Mouse (Mus musculus) embryo, embryonic 10 days (tissue): ENCODE data around the gene Trim14.
"Not testable (repeated sequence)": the region's sequence is repeated elsewhere in the genome, so short reads cannot be mapped to it uniquely, and the experiment has no call there.

ENCODE experiments used
- DNase-seq: peaks from one replicate; pipeline ENCODE4 v3.0.0-alpha.2; 2015; ENCODE audit warnings: low spot score

Trim14 gene

DNA sequence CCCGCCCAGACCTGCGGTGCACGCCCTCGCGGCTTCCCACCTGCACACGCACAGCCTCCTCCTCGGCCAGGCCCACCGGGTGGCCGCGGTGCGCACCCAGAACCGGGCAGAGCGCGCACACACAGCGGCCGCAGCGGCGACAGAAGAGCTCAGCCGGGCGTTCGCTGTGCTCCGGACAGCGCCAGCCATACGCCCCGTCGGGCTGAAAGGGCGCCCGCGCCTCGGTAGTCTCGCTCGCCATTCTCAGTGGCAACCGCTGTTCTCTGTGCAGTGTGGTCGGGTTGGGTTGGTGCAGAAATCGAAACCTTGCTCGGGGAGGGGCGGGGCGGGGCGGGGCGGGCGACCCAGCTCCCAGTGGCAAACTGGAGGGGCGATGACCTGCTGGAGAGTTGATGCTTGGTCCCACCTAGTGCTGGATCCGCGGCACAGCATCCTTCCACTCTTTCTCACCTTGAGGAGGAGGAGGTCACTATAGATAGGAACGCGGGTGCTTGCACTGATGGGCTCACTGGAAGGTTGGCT lies at the start of gene Trim14:
TSS of gene Trim14 (minus strand) at position 302 of the 522 bp plus-strand sequence.
- DNase-seq = peak; percentile 69

DNA sequence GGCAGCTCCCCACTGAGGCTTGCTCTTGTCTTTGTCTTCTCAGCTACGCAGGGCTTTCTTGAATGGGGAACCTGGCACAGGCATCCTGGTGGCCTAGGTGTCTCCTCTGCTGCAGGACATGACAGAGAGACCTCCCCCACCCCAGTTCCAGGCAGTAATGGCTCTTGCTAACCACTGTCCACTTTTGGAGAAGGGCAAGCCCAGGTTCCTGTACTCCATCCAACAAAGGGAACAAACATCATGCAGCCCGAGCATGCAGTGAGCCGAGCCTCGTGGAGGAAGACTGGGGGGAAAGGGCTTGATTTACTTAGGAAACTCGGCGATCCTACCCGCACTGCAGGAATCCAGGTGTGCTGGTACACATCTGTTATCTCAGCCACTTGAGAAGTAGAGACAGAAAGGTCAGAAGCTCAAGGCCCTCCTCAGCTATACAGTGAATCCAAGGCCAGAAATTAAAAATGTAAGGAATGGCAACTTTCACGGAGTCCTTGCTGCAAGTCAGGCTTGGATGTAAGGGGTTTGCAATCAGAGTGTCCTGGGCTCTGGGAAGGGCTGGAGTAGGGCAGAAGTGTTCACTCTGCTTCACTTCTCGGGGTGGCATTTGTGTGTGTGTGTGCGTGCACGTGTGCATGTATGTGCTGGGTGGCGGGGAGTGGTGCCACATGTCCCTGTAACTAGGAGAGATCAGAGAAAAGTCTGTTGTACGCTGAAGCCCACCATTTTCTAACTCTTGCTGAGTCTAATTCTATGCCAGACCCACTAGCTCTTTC lies 49.3 kb upstream of the Trim14 start:
- DNase-seq = no peak

DNA sequence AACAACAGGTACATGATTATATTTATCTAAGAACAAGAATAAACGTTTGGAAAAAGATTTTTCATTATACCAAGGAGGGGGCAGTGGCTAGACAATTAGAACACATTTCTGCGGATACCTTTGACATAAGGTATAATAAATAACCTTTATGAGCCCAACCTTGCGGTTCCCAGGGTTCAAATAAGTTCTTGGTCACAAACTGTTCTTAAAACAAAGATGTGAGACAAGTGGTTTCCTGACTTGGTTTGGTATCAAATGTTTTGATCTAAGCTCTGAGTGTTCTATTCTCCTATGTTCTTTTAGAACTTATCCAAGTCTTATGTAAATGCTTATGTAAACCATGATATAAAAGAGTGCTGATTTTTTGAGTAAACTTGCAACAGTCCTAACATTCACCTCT lies 48.6 kb upstream of the Trim14 start:
- not testable (repeated sequence) for DNase-seq

DNA sequence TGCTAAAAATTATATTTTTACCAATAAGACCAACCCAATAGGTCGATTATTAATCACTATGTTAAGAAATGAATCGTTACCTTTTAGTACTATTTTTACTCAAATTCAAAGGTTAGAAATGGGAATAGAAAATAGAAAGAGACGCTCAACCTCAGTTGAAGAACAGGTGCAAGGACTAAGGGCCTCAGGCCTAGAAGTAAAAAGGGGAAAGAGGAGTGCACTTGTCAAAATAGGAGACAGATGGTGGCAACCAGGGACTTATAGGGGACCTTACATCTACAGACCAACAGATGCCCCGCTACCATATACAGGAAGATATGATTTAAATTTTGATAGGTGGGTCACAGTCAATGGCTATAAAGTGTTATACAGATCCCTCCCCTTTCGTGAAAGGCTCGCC lies 48.1 kb upstream of the Trim14 start:
- DNase-seq = not testable (repeated sequence)

DNA sequence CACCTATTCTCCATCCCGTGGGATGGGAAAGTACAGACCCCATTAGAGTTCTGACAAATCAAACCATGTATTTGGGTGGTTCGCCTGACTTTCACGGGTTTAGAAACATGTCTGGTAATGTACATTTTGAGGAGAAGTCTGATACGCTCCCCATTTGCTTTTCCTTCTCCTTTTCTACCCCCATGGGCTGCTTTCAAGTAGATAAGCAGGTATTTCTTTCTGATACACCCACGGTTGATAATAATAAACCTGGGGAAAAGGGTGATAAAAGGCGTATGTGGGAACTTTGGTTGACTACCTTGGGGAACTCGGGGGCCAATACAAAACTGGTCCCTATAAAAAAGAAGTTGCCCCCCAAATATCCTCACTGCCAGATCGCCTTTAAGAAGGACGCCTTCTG lies 46.1 kb upstream of the Trim14 start:
- DNase-seq = not testable (repeated sequence)

DNA sequence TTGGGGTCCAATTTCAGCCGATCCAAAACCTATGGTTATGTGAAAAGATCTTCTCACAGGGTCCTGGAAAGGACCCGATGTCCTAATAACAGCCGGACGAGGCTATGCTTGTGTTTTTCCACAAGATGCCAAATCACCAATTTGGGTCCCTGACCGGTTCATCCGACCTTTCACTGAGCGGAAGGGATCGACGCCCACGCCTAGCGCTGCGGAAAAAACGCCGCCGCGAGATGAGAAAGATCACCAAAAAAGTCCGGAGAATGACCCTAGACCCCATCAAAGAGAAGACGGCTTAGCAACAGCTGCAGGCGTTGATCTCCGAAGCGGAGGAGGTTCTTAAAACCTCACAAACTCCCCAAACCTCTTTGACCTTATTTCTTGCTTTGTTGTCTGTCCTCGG lies 45.6 kb upstream of the Trim14 start:
- not testable (repeated sequence) for DNase-seq

DNA sequence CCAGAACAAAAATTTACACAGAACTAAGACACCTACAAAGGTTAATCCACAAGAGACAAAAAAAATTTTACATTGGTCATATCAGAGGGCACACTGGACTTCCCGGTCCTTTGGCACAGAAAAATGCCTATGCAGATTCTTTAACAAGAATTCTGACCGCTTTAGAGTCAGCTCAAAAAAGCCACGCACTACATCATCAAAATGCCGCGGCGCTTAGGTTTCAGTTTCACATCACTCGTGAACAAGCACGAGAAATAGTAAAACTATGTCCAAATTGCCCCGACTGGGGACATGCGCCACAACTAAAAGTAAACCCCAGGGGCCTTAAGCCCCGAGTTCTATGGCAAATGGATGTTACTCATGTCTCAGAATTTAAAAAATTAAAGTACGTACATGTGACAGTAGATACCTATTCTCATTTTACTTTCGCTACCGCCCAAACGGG lies 44.9 kb upstream of the Trim14 start:
- not testable (repeated sequence) for DNase-seq

DNA sequence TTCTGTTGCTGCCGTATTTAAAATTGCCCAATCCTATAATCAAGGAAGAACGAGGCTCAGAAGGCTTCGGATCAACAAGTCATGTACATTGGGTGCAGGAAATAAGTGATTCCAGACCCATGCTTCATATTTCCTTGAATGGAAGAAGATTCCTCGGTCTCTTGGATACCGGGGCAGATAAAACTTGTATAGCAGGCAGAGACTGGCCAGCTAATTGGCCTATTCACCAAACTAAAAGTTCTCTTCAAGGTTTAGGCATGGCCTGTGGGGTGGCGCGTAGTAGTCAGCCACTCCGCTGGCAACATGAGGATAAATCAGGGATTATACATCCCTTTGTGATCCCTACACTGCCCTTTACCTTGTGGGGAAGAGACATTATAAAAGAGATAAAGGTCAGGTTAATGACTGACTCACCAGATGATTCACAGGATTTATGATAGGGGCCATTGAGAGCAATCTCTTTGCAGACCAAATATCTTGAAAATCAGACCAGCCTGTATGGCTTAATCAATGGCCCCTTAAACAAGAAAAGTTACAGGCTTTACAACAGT lies 42.9 kb upstream of the Trim14 start:
- not testable (repeated sequence) for DNase-seq

DNA sequence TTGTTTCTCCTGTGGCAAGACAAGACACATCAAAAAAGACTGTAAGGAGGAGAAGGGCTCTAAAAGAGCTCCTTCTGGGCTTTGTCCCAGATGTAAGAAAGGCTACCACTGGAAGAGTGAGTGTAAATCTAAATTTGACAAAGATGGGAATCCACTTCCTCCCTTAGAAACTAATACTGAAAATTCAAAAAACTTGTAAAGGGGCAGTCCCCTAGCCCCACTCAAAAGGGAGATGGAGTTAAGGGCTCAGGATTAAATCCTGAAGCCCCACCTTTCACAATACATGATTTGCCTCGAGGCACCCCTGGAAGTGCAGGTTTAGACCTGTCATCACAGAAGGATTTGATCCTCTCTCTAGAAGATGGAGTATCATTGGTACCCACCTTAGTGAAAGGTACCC lies 42.3 kb upstream of the Trim14 start:
- DNase-seq = no peak

DNA sequence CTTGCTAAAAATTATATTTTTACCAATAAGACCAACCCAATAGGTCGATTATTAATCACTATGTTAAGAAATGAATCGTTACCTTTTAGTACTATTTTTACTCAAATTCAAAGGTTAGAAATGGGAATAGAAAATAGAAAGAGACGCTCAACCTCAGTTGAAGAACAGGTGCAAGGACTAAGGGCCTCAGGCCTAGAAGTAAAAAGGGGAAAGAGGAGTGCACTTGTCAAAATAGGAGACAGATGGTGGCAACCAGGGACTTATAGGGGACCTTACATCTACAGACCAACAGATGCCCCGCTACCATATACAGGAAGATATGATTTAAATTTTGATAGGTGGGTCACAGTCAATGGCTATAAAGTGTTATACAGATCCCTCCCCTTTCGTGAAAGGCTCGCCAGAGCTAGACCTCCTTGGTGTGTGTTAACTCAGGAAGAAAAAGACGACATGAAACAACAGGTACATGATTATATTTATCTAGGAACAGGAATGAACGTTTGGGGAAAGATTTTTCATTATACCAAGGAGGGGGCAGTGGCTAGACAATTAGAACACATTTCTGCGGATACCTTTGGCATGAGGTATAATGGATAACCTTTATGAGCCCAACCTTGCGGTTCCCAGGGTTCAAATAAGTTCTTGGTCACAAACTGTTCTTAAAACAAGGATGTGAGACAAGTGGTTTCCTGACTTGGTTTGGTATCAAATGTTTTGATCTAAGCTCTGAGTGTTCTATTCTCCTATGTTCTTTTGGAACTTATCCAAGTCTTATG lies 39.8 kb upstream of the Trim14 start:
- DNase-seq = not testable (repeated sequence)

DNA sequence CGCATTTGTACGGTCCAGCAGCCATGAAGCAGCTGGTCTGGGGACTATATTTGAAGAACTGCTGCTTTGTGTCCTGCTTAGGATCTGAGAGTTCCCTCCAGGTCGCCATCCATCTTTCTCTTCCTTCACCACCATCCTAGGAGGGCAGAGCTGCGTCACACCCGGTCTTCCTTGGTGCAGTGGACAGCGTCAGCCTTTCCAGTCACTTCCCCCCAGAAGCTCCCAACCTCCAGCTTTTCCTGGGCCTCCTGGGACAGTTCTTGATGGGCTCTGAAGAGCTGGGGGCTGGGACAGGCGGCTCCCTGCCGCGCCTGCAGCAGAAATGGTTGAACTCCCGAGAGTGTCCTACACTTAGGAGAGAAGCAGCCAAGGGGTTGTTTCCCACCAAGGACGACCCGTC lies 38.9 kb upstream of the Trim14 start:
- no peak for DNase-seq

DNA sequence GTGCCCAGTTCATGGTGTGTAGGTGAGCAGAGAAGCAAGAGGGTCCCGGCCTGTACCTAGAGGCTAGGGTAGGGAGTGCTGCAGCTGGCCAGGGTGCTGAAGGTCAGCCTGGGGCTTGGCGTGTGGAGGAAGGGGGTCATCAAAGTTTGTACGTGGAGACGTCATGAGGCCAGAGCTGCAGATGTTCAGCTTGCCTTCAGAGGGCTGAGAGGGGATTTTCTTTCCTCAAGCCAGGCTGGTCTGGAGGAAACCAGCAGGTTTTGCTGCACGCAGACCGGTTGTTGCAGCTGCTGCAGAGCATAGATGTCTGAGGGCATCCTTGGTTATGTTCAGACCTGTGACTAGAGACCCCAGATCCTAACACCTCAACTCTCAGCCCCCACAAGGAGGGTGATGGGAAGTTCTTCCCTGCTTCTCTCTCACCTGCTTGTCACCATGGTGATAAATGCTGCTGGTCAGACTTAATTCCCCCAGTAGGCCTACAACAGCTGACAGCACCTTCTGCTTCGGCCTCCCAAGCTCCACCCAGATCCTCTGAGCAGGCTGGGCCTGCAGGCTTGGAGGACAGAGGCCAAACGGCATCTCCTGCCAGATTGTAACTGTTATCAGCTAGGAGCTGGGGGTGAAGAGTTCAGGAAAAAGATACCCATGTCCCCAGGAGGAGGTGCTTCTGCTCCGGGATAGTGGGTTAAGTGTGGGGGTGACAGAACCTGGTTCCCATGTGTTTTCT lies 38.2 kb upstream of the Trim14 start:
- no peak for DNase-seq

DNA sequence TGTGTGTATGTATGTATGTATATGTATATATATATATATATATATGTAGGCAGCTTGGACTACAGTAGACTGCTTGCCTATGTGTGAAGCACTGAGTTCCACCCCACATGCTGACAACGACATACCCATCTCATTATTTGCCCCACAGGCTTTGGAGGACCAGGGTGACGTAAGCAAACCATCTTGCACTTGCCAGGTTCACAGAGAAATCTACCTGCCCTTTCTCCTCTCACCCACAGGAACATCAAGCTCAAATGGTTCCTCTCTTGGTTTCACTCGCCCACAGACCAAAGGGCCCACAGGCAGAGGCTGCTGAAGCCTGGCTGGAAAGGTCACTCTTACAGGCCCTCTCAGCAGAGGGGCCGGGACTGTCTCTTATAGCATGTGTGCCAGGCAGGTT lies 36.7 kb upstream of the Trim14 start:
- DNase-seq = no peak

DNA sequence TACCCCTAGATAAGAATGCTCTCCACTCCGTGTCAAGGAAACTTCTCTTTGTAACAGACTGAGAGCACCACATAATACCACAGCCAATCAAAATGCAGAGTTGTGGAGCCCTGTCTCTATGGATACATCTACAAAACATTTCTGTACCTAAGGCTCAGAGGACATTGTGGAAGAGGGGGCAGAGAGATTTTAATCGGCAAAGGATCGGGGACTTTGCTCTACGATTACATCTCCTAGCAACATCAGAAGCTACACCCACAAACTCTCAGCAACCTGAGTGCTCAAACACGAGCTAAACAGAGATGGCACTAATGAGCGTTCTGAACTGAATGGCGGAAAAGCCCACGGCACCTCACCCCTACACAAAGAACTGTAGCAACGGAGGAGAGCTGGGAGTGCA lies 35.8 kb upstream of the Trim14 start:
- DNase-seq = no peak

DNA sequence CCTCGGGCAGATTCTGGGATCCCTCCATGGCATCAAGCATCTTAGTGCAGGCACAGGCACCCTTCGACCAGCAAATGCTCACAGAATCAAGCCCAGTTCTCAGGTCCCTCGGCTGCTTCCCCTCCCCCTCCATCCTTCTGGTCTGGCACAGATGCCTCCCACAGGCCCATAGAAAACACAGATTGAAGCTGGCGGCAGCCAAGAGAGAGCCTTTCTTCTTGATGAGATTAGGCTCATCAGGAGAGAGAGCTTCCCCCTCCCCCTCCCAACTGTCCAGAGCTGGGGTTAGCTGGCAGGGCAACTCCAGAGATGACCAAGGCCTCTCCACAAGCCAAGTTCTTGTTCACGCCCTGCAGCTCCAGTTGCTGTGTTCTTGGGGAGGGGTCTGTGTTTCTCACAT lies 33.7 kb upstream of the Trim14 start:
- DNase-seq = peak; percentile 30

DNA sequence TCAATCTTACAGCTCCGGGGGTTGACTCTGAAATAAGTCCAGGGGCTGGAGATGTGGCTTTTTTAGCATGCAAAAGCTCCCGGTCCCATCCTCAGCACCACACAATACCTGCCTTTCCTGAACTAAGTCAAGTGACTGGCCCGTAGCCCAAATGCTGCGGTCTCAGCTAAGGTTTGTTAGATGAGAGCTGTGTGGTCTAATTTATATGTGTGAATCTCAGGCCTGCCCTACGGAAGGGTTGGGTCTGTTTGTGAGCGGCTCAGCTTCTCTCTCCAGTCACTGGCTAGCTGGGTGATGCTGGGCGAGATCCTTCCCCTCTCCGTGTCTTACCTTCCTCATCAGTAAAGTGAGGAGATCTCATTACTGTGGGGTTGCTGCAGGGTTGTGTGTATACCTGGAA lies 32.2 kb upstream of the Trim14 start:
- DNase-seq = no peak

DNA sequence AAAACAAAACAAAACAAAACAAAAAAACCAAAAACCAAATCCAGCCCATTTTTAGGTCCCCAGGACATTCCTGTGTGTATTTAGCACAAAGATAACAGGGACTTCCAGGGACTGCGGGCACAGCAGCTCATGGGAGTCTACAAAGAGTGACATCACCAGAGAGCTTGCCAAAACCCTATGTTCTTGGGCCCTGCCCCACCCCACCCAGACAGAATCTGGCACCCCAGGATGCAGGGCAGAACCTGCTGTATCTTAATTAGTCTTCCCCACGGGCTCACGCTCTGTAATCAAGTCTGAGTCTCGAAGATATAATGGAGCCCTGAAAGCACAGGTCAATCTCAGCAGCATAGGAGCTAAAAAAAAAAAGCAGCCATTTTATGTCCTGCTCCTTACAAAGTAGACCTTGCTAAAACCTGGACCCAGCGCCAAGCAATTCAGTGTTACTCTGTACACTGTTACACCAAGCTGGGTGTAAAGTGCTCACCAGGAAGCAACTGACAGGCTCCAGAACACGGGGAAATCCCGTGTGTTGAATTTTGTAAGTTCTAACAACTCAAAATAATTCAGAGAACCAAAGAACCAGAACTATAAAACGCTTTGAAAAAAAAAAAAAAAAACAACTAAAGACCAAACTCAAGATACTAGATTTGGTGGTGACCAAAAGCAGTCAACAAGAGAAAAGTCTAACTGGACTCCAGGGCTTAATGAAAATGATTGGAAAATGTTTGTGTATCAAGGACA lies 31.2 kb upstream of the Trim14 start:
- no peak for DNase-seq

DNA sequence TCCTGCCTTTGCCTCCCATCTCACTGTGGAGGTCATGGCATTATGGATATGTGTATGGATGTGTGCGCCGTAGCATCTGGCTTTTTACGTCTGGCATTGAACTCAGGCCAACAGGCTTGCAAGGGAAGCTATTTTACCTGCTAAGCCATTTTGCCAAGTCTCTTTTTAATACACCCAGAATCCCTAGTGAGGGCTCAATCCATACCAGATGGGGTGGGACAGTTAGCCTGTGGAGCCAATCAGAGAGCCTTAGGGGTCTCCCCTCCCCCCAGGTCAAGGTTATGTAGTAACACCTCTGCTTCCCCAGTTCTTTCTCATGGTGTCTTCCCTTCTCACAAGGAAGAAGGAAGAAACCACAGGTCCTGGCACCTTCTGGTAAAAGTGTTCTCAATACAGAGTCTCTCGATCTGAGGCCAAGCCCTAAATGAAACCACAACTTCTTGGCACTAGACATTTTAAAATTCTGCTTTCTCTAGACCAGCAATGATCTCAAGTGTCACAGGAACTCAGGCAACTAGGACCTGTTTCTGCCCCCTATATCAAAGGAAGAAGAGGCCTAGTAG lies 29.5 kb upstream of the Trim14 start:
- no peak for DNase-seq

DNA sequence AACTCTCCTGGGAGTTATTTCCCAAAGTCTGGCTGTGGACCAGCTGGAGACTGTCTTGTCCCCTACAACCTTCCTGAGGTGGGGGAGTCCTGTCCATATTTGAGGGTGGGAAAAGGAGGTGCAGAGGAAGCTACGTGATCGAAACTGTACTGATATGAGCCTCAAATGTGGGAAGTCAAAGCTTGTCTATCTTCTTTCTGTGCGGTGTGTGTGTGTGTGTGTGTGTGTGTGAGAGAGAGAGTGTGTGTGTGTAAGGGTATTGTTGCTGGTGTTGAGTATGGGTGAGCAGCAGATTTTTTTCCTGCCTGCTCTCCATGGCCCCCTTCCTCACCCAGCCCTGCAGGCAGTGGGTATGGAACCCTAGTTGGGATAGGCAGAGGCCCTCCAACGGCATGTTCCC lies 28.3 kb upstream of the Trim14 start:
- DNase-seq = no peak

DNA sequence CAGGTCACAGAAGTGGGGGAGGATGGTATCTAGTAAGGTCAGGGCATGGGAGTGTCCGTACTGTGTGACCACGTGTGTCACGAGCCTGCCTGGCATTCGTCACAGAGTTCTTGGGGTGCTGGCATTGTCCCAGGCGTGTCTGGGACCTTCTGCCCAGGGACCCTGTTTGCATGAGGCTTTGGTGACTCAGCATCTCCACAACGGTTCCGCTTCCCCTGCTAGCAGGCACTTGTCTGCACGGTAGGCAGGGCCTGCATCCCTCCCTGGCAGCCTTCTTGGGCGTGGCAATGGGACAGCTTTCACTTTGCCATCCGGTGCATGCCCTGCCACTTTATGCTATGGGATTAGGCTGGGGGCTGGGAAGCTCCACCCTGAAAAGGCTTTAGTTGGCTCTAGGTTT lies 27.9 kb upstream of the Trim14 start:
- no peak for DNase-seq

DNA sequence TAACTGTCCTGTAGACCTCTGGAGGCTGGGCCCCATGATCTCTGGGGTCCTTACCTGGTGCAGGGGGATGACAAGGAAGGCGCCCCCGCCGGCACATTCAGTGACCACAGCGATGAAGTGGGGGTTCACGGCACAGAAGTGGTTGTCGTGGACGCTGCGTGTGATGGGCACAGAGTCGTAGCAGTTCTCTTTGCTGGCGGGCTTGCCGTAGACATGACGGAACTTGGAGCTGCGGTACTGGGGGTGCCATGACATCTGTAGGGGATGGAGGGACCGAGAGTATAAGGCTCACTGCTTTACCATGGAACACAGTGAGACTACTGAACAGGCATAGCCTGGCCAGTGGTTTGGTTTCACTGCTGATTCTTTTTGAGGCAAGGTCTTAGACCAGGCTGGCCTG lies 26.9 kb upstream of the Trim14 start:
- DNase-seq = no peak
